Mouse (Mus musculus): Measurements from ENCODE around the gene Gm4131. TPM values are rescaled to one million over a fixed set of nuclear protein-coding genes. Genes with fewer than 3 reads are reported as not detected.
A peak's percentile ranks its signal among the peaks of the same experiment; 100 is the strongest.

Gene Gm4131
- total RNA-seq, 2 experiments from 2014 or later = not detected

GRCm38 (mm10) chr14:62468119-62468752 is 98.5 kb downstream of the Gm4131 start:
- intact Hi-C loops (cut with DNase I) = no loop called here
- DNase-seq (ENCODE audit: low spot score) = no peak

GRCm38 (mm10) chr14:62464966-62465365 is 101.8 kb downstream of the Gm4131 start:
- intact Hi-C loops (cut with DNase I) = no loop called here
- peak; percentile 7 for DNase-seq (ENCODE audit: low spot score)

DNA sequence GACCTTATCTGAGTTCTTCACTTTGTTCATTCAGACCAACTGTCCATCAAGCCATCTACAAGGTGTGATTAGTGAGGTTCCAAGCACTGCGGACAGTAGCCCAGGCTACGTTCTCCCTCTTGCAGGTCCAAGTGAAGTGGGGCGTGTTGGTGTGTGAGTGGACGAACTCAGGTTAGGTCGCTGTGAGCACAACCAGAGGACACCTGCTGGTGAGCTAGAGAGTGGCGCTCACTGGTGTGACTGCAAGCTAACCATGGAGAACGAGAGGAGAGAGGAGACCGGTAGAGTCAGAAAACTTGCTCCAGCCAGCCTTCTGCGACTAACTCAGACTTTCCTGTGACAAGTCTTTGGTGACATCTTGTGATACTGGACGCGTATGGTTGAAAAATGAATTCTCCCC is 107.2 kb downstream of the Gm4131 start:
- intact Hi-C loops (cut with DNase I) = loop anchor here (5.0 to 10.0 kb wide), 3 partner anchors 127 to 1125 kb away; no protein-coding TSS in a partner anchor
- no peak for DNase-seq (ENCODE audit: low spot score)

DNA sequence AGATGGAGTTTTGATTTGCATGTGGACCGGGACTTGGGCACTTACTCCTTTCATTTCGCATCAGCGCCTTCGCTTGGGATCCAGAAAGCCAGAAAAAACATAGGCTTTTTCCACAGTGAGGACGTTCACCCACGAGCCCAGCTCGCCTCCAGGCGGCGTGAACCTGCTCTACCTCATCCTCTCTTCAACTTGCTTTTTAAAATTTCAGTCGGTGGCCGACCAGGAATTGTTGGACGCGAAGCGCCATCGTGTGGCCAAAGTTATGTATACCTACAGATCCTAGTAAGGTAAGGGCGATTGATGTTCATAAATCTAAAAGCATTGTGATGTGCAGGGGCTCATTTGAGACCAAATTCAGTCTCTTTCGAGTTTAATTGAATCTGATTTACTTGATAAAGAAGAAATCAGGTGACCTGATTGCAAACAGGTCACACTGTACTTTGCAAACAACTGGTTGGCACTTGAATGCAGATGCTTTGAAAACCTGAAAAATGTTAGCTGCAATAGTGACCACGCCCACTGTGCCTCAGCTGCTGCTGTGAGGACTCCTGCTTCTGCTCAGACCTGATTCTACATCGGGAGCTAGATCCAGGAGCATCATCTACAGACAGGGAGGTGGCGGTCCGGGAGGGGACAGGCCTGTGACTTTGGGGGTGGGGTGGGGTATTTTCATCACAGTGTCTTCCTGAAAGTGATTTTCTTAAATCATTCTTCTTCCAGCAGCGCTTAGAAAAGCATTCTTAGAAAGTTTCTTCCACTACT is 109.1 kb downstream of the Gm4131 start:
- DNase-seq (ENCODE audit: low spot score) = peak; percentile 51
- intact Hi-C loops (cut with DNase I) = loop anchor here (1.0 to 10.0 kb wide), 6 partner anchors 41 to 1123 kb away; no protein-coding TSS in a partner anchor

DNA sequence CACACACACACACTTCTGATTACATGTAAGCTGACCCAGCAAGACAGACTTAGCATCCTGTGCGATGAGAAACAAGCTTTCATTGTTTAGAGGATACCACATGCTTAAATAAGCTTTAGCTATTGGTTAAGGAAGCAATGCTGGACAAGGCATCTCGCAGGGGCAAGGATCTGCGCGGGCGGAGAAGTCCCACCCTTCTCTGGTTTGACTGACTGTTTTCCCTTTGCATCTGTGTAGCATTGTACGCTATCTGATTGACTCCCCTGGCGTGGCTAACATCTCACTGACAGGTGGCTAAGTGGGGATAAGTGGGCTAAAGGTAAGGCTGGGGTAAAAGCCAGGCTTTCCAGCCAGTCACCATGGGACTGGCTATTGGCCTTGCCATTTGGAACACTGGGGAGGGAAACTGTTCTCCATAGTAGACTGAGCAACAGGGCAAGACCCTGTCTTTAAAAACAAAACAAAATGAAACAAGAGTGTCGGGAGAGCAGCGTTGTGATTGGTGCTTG is 110.4 kb downstream of the Gm4131 start, which contains the start of gene Gucy1b2:
TSS of gene Gucy1b2 (minus strand) at position 51 of the 509 bp plus-strand sequence.
- no peak for DNase-seq (ENCODE audit: low spot score)
- intact Hi-C loops (cut with DNase I) = loop anchor here (2.0 to 10.0 kb wide), 5 partner anchors 39 to 1121 kb away; no protein-coding TSS in a partner anchor

DNA sequence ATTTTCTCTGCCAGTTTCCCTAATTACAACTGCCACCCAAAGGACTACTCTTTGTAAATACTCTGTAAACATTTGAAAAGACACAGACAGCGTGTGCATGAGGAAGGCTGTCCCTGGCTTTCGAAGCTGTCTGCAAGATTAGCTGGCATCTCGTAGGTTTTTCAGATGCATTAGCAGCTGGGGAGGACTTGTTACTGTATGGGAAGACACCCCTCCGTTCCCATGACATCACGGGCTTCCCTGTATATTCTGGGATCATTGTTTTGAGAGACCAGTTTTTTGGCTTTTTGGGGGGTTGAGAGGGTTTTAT is 111.2 kb downstream of the Gm4131 start:
- no peak for DNase-seq (ENCODE audit: low spot score)
- intact Hi-C loops (cut with DNase I) = loop anchor here (5.0 to 10.0 kb wide), 3 partner anchors 123 to 1121 kb away; no protein-coding TSS in a partner anchor

- DNase-seq (ENCODE audit: low spot score) = no peak
- intact Hi-C loops (cut with DNase I) = loop anchor here (5.0 to 10.0 kb wide), 3 partner anchors 123 to 1120 kb away; no protein-coding TSS in a partner anchor
Measured at GRCm38 (mm10) chr14:62454760-62455569, 111.8 kb downstream of the Gm4131 start.

- no peak for DNase-seq (ENCODE audit: low spot score)
- intact Hi-C loops (cut with DNase I) = loop anchor here (10.0 kb wide), 1 partner anchor 1119 kb away; no protein-coding TSS in a partner anchor
Measured at GRCm38 (mm10) chr14:62454136-62454535, 112.6 kb downstream of the Gm4131 start.

DNA sequence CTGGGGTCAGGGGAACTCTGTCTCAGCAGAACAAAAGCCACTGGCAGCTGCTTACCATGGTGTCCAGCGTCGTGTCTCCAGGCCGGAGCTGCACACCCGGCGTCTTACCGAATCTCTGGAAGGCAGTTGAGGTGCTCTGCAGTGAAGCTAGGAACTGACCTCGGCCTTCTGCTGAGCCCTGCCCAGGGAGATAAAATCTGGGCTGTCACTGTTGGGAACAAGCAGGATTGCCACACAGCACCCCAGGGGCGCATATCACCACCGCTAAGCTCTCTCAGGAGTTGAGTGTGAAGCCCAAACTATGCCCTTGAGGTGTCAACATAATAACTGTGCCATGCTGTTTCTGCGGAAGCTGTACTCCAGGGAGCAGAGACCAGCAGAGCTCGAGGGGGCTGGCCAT is 113.4 kb downstream of the Gm4131 start:
- DNase-seq (ENCODE audit: low spot score) = no peak
- intact Hi-C loops (cut with DNase I) = loop anchor here (10.0 kb wide), 1 partner anchor 1118 kb away; no protein-coding TSS in a partner anchor

DNA sequence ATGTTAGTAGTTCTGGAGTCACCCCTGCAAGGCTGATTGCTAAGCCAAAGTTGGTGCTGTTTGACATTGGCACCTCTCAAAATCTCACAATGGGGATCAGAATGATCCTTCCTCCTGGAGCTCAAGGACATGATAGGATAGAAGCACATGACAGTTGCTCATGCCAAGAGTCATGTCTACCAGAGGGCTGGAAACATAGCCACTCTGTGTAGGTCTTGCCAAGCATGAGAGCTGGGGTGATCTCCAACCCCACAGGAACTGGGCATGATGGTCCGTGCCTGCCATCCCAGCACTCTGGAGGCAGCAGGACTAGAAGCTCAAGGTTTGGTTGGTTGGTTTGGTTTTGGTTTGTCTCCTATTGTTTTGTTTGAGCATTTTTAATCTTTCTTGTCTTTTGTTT is 116.0 kb downstream of the Gm4131 start:
- intact Hi-C loops (cut with DNase I) = loop anchor here (10.0 kb wide), 1 partner anchor 1116 kb away; no protein-coding TSS in a partner anchor
- DNase-seq (ENCODE audit: low spot score) = no peak

DNA sequence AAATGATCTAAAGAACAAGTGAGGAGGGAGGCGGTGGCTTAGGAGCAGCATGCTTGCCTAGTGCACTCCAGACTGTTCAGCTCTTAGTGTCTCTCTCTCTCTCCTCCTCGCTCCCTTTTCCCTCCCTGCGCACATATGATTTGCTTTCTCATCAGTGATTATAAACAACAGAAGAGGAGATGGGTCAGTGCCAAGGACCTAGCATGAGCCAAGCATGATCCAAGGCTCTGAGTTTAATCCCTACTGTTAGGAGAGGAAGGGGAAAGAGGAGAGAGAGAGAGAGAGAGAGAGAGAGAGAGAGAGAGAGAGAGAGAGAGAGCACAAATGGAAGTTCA is 119.5 kb downstream of the Gm4131 start:
- DNase-seq (ENCODE audit: low spot score) = no peak
- intact Hi-C loops (cut with DNase I) = no loop called here

- DNase-seq (ENCODE audit: low spot score) = no peak
Measured at GRCm38 (mm10) chr14:62446385-62447213, 120.1 kb downstream of the Gm4131 start.

DNA sequence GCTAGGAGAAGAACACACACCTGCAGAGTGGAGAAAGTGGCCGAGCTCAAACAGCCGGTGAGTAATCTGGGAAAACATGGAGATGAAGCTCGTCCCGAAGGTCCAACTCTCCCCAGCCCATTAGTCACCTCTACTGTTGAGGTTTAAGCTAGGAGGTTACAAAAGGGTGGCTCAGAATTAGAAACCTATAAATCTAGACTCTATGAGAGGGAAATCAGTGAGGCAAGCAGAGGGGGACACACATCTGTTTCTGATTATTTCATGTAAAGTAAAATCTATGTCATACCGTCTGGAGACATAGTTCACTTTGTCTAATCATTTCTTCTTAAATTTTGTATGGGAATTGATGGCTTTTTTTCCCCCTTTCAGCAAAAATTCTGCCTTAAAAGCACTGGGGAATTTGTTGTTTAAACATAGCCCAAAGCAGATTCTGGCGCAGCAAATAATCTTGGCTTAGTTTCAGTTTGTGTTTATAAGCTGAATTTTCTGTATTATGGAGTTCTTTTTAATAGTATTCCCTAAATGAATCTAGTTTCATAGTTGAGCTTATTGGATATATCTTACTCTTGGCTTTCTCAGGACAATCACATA is 122.8 kb downstream of the Gm4131 start:
- no peak for DNase-seq (ENCODE audit: low spot score)
- intact Hi-C loops (cut with DNase I) = no loop called here

More at GRCm38 (mm10) chr14:62446385-62447213, 120.1 kb downstream of the Gm4131 start:
- intact Hi-C loops (cut with DNase I) = no loop called here

- intact Hi-C loops (cut with DNase I) = no loop called here
Measured at GRCm38 (mm10) chr14:62442971-62443370, 123.8 kb downstream of the Gm4131 start.

GRCm38 (mm10) chr14:62440036-62440435 is 126.7 kb downstream of the Gm4131 start:
- DNase-seq (ENCODE audit: low spot score) = no peak
- intact Hi-C loops (cut with DNase I) = no loop called here

More at GRCm38 (mm10) chr14:62442971-62443370, 123.8 kb downstream of the Gm4131 start:
- DNase-seq (ENCODE audit: low spot score) = no peak

DNA sequence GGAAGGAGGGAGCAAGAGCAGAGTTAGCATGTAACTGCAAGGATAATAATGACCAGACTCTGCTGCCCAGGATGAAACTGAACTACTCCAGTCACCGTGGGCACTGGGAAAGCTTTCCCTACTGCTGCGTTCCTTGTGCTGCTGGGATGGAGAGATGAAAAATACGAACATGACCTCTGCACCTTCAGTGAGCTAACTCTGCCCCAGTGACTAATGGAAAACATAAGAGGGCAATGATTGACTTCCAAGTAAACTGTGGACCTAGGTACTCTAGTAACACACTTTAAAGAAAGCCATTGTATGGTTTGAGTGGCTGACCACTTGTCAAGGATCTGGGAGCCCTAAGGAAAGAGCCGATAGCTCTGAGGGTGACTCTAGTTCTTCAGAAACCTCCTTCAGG is 128.5 kb downstream of the Gm4131 start:
- no peak for DNase-seq (ENCODE audit: low spot score)
- intact Hi-C loops (cut with DNase I) = no loop called here

DNA sequence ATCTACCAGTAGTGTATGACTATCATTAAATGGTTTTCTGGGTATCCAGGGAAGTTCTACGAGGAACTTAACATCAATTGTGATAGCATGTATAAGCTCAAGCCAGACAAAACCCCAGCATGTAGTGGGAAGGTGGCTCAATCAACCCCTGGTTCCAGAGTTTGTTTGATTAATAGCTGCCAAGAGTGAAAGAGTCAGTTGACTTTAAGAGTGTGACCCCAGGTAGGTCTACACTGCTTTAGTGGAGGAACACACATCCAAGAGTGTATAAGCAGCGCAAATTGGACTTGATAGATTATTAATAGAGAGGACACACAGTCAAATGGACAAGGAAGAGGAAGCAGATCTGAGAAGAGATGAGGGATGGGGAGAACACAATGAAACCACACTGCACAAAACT is 128.9 kb downstream of the Gm4131 start:
- no peak for DNase-seq (ENCODE audit: low spot score)
- intact Hi-C loops (cut with DNase I) = no loop called here

DNA sequence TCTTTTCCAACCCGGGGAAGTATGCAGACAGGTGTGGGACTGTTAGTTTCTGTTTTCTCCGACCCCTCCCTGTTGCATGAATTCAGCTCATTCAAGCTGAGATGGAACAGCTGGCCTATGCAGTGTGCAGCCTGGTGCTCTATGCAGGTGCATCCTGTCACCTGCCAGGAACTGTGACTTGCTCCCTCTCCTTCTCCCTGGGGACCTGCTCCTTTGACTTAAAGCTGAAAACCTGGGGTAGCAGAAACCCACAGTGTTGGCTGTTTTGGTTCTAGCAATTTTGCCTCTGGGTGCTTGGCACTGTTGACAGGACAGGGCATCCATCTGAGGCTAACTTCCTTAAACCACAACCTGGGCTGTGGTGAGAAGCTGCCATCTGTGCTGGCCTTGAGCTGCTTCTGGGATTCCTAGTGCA is 141.4 kb downstream of the Gm4131 start:
- intact Hi-C loops (cut with DNase I) = no loop called here
- no peak for DNase-seq (ENCODE audit: low spot score)

- intact Hi-C loops (cut with DNase I) = no loop called here
- no peak for DNase-seq (ENCODE audit: low spot score)
Measured at GRCm38 (mm10) chr14:62422265-62422664, 144.5 kb downstream of the Gm4131 start.

All from heart, postnatal 25 days (tissue).